Mouse (Mus musculus) kidney, adult 10 weeks (tissue): ENCODE results near the gene Rassf6. TPM values are rescaled to one million over a fixed set of nuclear protein-coding genes. Genes with fewer than 3 reads are reported as not detected.

Source experiments
- polyA plus RNA-seq: library from polyadenylated mRNA; stranded (reverse); fragments of 350-450 nt; fragmentation: Illumina TruSeq; extraction: RNeasy Lipid Tissue Mini Kit (QIAGEN cat#74804); gene quantifications from one replicate; pipeline ENCODE4 v1.2.3, GENCODE M21; 2014; ENCODE audit warnings: low read depth, low replicate concordance

Rassf6 gene
- 67.4 TPM for polyA plus RNA-seq

GRCm38 (mm10) chr5:90640286-90641217 is at the start of gene Rassf6:
Gene Rassf6, minus strand, starts transcription at chr5:90640657.

GRCm38 (mm10) chr5:90560743-90561142 is 79.7 kb downstream of the Rassf6 start, which contains the start of gene 5830473C10Rik:
Gene 5830473C10Rik, plus strand, starts transcription at chr5:90561107.

Other genes starting within 250 kb of the Rassf6 start
- 14.8 TPM for gene Alb, start 179.8 kb downstream of the Rassf6 start, polyA plus RNA-seq
- 2.7 TPM for gene Afp, start 149.9 kb downstream of the Rassf6 start, polyA plus RNA-seq
- 74.6 TPM for gene Afm, start 121.7 kb downstream of the Rassf6 start, polyA plus RNA-seq
- gene 5830473C10Rik, start 79.5 kb downstream of the Rassf6 start, polyA plus RNA-seq, result 0.85 TPM
- gene Cxcl5, start 118.7 kb upstream of the Rassf6 start, polyA plus RNA-seq, result not detected
- 0.89 TPM for gene Ppbp, start 127.9 kb upstream of the Rassf6 start, polyA plus RNA-seq
- not detected for gene Pf4, start 131.8 kb upstream of the Rassf6 start, polyA plus RNA-seq
- not detected for gene Cxcl3, start 145.4 kb upstream of the Rassf6 start, polyA plus RNA-seq
- not detected for gene Cxcl15, start 153.9 kb upstream of the Rassf6 start, polyA plus RNA-seq